Mouse (Mus musculus): ENCODE measurements at regions not wholly inside any gene's neighbourhood (a gene's known extent, or its start where the extent isn't known, plus 50 kb on each side); places are given as distances from the start of the nearest gene placed in this dataset.

GRCm38 (mm10) chr17:85919868-85920267 is 225.1 kb downstream of the Srbd1 start:
- TF ChIP-seq CTCF (IDR thresholded peaks at IDR 0.05; ENCODE audit: low read depth, low read length) (no peak), POLR2A (IDR thresholded peaks at IDR 0.05; ENCODE audit: borderline replicate concordance, low read depth, low read length) (no peak)
